Mouse (Mus musculus) CD4-positive naive resting alpha-beta T cell, adult 57 days (primary cell): ENCODE measurements around the gene D630045J12Rik. TPM values are rescaled to one million over a fixed set of nuclear protein-coding genes. Genes with fewer than 3 reads are reported as not detected.

Experiments
- total RNA-seq: library from RNA; stranded (reverse); gene quantifications from one replicate; pipeline ENCODE4 v1.2.4, GENCODE M21; 2023

The D630045J12Rik gene
- total RNA-seq, result 0.12 TPM

GRCm38 (mm10) chr6:38253736-38254641 lies at the start of gene D630045J12Rik:
Gene D630045J12Rik (minus strand): TSS chr6:38254009.

DNA sequence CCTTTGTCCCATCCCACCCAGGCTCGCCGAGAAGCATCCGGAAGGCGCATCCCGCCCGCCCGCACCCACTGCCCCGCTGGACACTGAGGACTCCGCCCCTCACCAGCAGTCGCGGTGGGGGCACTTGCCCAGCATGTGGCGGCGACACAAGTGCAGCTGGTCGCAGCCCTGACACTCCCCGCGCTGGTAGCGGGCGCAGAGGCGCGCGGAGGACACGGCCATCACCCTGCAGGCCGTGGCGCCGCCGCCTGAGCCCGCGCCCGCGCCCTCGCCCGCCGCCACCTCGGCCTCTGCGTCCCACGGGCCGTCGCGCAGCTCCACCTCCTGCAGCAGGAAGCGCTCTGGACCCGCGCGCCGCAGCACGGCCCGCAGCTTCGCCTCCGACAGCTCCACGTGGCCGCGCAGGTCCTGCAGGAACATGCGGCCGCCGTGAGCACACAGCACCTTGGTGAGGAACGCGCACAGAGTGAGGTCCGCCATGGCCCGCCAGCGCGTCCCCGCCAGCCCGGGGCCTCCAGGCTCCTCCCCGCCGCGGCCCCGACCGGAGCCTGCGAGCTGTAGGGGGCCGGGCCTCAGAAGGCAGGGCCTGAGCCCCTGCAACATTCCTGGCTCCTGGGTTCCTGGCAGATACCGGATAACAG lies 45.1 kb upstream of the D630045J12Rik start, which contains the start of gene Zc3hav1l:
Gene Zc3hav1l (minus strand): TSS at position 499 of the 641 bp plus-strand sequence.

DNA sequence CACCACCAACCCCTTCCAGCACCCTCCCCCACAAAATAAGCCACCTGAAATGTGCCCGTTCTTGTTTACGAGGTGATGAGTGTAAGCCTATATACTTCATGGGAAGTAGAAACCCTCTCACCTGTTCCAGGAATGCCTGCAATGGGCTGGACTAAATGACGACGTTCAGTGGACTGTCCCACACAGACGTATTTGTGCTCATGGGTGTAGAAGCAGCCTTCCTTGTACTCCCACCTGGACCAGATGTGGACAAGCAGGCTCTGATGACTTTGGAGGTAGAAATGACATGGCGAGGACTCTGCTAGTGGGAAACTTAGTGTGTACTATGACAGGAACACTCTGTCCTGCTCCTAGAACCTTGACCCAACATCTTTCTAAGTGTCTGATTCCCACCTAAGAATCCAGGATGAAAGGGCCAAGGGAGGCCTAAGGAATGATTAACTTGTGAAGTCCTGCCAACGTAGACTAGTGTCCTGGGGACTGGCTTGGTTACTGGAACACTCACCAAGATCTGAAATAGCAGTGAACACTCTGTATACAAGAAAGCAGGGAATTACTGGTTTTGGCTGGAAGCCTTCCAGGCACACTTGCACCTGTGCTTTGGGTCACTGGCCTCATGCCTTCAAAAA lies 129.5 kb downstream of the D630045J12Rik start, which contains the start of gene Atp6v0a4:
Gene Atp6v0a4 (minus strand): TSS at position 380 of the 629 bp plus-strand sequence.

GRCm38 (mm10) chr6:38109160-38109795 lies 144.5 kb downstream of the D630045J12Rik start, which contains the start of gene Tmem213:
Gene Tmem213 (plus strand): TSS chr6:38109255.

Other genes with a start within 250 kb of the D630045J12Rik start
- gene Svopl, start 207.0 kb downstream of the D630045J12Rik start, total RNA-seq, result not detected
- not detected for gene Tmem213, start 144.8 kb downstream of the D630045J12Rik start, total RNA-seq
- gene Atp6v0a4, start 129.4 kb downstream of the D630045J12Rik start, total RNA-seq, result 0.27 TPM
- 6.2 TPM for gene Zc3hav1l, start 45.2 kb upstream of the D630045J12Rik start, total RNA-seq
- 355 TPM for gene Zc3hav1, start 100.6 kb upstream of the D630045J12Rik start, total RNA-seq
- gene Ttc26, start 127.5 kb upstream of the D630045J12Rik start, total RNA-seq, result not detected
- 50.3 TPM for gene Ubn2, start 179.9 kb upstream of the D630045J12Rik start, total RNA-seq